Comparison of ENCODE assay signal across 10 mouse cellular contexts in genomic region chr2:156814893-156815292, GRCm38 (mm10). TPM values are rescaled to one million over a fixed set of nuclear protein-coding genes. Genes with fewer than 3 reads are reported as not detected.
A peak's percentile ranks its signal among the peaks of the same experiment; 100 is the strongest.
DNase-seq lines count a peak whose midpoint lies in the region; ATAC-seq and TF ChIP-seq lines count a peak whose summit lies in the region.
"Had no signal": no experiment of that assay in that cellular context is flagged by ENCODE, and none has a peak within 500 bp of the region (broad histone marks: within the 10 kb centered on the region; RNA-seq: fewer than 3 reads in every experiment).

No protein-coding gene starts in this region.

- 0 out of 2 replicates have a peak overlapping the region, but pooled peaks have one; percentile 17 for H3K9ac ChIP-seq in heart, embryonic 13.5 days
- no peak overlapping the region for H3K9ac ChIP-seq in lung, embryonic 14.5 days
- no peak overlapping the region for H3K9ac ChIP-seq in embryonic facial prominence, embryonic 13.5 days
- H3K9ac ChIP-seq in neural tube, embryonic 12.5 days, result peak overlapping the region; percentile 51; the same call in 1 of the 2 replicates
- H3K9ac ChIP-seq: liver, postnatal 0 days had no signal

- no peaks in the 10 kb centered on the region for H3K27me3 ChIP-seq in heart, embryonic 13.5 days (replicated peaks)
- no peaks in the 10 kb centered on the region for H3K27me3 ChIP-seq in lung, embryonic 14.5 days (ENCODE audit: insufficient read depth, low read length)
- H3K27me3 ChIP-seq in embryonic facial prominence, embryonic 13.5 days, result no peaks in the 10 kb centered on the region
- 0 out of 2 replicates have a peak, but pooled peaks cover 3% of the 10 kb centered on the region for H3K27me3 ChIP-seq in neural tube, embryonic 12.5 days (replicated peaks)

- H3K36me3 ChIP-seq in heart, embryonic 13.5 days, result no peaks in the 10 kb centered on the region
- H3K36me3 ChIP-seq in lung, embryonic 14.5 days (ENCODE audit: insufficient read depth), result no peaks in the 10 kb centered on the region
- no peaks in the 10 kb centered on the region for H3K36me3 ChIP-seq in embryonic facial prominence, embryonic 13.5 days
- no peaks in the 10 kb centered on the region for H3K36me3 ChIP-seq in neural tube, embryonic 12.5 days

- H3K4me2 ChIP-seq in heart, embryonic 13.5 days, result no peak overlapping the region
- H3K4me2 ChIP-seq in lung, embryonic 14.5 days, result peak overlapping the region; percentile 7; the same call in 1 of the 2 replicates
- no peak overlapping the region for H3K4me2 ChIP-seq in embryonic facial prominence, embryonic 13.5 days
- 0 out of 2 replicates have a peak overlapping the region, but pooled peaks have one; percentile 26 for H3K4me2 ChIP-seq in neural tube, embryonic 12.5 days (replicated peaks)

- H3K27ac ChIP-seq in heart, embryonic 13.5 days (replicated peaks), result peak overlapping the region; percentile 70
- H3K27ac ChIP-seq in lung, embryonic 14.5 days (ENCODE audit: low read depth), result peak overlapping the region; percentile 89
- H3K27ac ChIP-seq in embryonic facial prominence, embryonic 13.5 days, result peak overlapping the region; percentile 12; the same call in 1 of the 2 replicates
- no peak overlapping the region for H3K27ac ChIP-seq in neural tube, embryonic 12.5 days

- peaks cover 19% of the 10 kb centered on the region for H3K4me1 ChIP-seq in heart, embryonic 13.5 days
- peaks cover 11% of the 10 kb centered on the region for H3K4me1 ChIP-seq in lung, embryonic 14.5 days (ENCODE audit: insufficient read depth)
- peaks cover 19% of the 10 kb centered on the region for H3K4me1 ChIP-seq in embryonic facial prominence, embryonic 13.5 days
- peaks cover 28% of the 10 kb centered on the region for H3K4me1 ChIP-seq in neural tube, embryonic 12.5 days

- no peak overlapping the region for H3K4me3 ChIP-seq in heart, embryonic 13.5 days
- H3K4me3 ChIP-seq in lung, embryonic 14.5 days (ENCODE audit: low read depth, low read length), result no peak overlapping the region
- no peak overlapping the region for H3K4me3 ChIP-seq in embryonic facial prominence, embryonic 13.5 days
- H3K4me3 ChIP-seq in neural tube, embryonic 12.5 days, result no peak overlapping the region

- no peak for TF ChIP-seq CTCF in lung, embryonic 14.5 days (IDR thresholded peaks at IDR 0.05; ENCODE audit: low read depth)

- intact Hi-C loops in heart, postnatal 36 days (cut with DNase I), result loop anchor here (5.0 kb wide), 1 partner anchor 277 kb away; no protein-coding TSS in a partner anchor
- intact Hi-C loops in left cerebral cortex, postnatal 36 days (cut with DNase I), result no loop called here
- intact Hi-C loops in left cerebral cortex, postnatal 4 days (cut with DNase I), result no loop called here

- WGBS in heart, embryonic 13.5 days, result 27% methylated on average over 5 of the region's 5 CpGs
- WGBS in lung, embryonic 14.5 days, result 16% methylated on average over 5 of the region's 5 CpGs
- 18% methylated on average over 5 of the region's 5 CpGs for WGBS in embryonic facial prominence, embryonic 13.5 days
- WGBS in neural tube, embryonic 12.5 days, result 19% methylated on average over 5 of the region's 5 CpGs

- no peaks in the 10 kb centered on the region for H3K9me3 ChIP-seq in heart, embryonic 13.5 days
- no peaks in the 10 kb centered on the region for H3K9me3 ChIP-seq in lung, embryonic 14.5 days (ENCODE audit: low read depth, low read length)
- H3K9me3 ChIP-seq in embryonic facial prominence, embryonic 13.5 days, result no peaks in the 10 kb centered on the region
- no peaks in the 10 kb centered on the region for H3K9me3 ChIP-seq in neural tube, embryonic 12.5 days

- ATAC-seq in heart, embryonic 13.5 days (ENCODE audit: extremely low read depth, insufficient number of reproducible peaks, low FRiP score, low TSS enrichment), result no peak
- ATAC-seq in lung, embryonic 14.5 days (ENCODE audit: insufficient read depth), result no peak
- no peak for ATAC-seq in embryonic facial prominence, embryonic 13.5 days (ENCODE audit: insufficient number of reproducible peaks, insufficient read depth, low FRiP score, low TSS enrichment, low read depth)
- no peak for ATAC-seq in neural tube, embryonic 12.5 days (ENCODE audit: low FRiP score, low read depth)
- ATAC-seq: liver, postnatal 0 days had no signal

- no peak for DNase-seq in heart, postnatal 36 days
- peak; percentile 39 for DNase-seq in lung, embryonic 14.5 days
- DNase-seq in lung, postnatal 14 days, result no peak
- DNase-seq in left cerebral cortex, postnatal 36 days (ENCODE audit: low spot score in 2 of 2), result no peak
- no peak for DNase-seq in left cerebral cortex, postnatal 4 days
- DNase-seq: cerebellum, adult 11 months; liver, postnatal 0 days had no signal

RNA-seq across cellular contexts. Expression of gene Tgif2, which starts 24.9 kb away (rescaled TPM):
- 35.5 and 35.9 TPM in 2 replicates for polyA plus RNA-seq in heart, embryonic 13.5 days (2015; fragmentation: Nextera tagmentation; extraction: Ambion mirVana)
- total RNA-seq in heart, postnatal 36 days (2021), result under 1 TPM; 0.51 to 0.72 TPM
- 69.1 and 75.1 TPM in 2 replicates for polyA plus RNA-seq in lung, embryonic 14.5 days (2014; fragmentation: Nextera tagmentation; extraction: Ambion mirVana)
- 69.6 and 72.6 TPM in 2 replicates for polyA plus RNA-seq in embryonic facial prominence, embryonic 13.5 days (2015; fragmentation: Nextera tagmentation; extraction: Ambion mirVana)
- polyA plus RNA-seq in neural tube, embryonic 12.5 days (2016; fragmentation: Nextera tagmentation; extraction: Ambion mirVana), result 61.2 and 61.7 TPM in 2 replicates
- total RNA-seq in left cerebral cortex, postnatal 36 days (2021), result under 1 TPM; 0.61 to 0.76 TPM
- 1 to 10 TPM; 5.7 to 6.0 TPM for total RNA-seq in left cerebral cortex, postnatal 4 days (2021)

RNA-seq across cellular contexts. Expression of gene Myl9, which starts 39.7 kb away (rescaled TPM):
- polyA plus RNA-seq in heart, embryonic 13.5 days (2015; fragmentation: Nextera tagmentation; extraction: Ambion mirVana), result 1,696 and 1,855 TPM in 2 replicates
- total RNA-seq in heart, postnatal 36 days (2021), result 100 to 1,000 TPM in 1 of 2 experiments, 10 to 100 TPM in 1; 97.9 to 115 TPM
- polyA plus RNA-seq in lung, embryonic 14.5 days (2014; fragmentation: Nextera tagmentation; extraction: Ambion mirVana), result 397 and 446 TPM in 2 replicates
- 197 TPM in 2 replicates for polyA plus RNA-seq in embryonic facial prominence, embryonic 13.5 days (2015; fragmentation: Nextera tagmentation; extraction: Ambion mirVana)
- 71.8 and 73.4 TPM in 2 replicates for polyA plus RNA-seq in neural tube, embryonic 12.5 days (2016; fragmentation: Nextera tagmentation; extraction: Ambion mirVana)
- total RNA-seq in left cerebral cortex, postnatal 36 days (2021), result 10 to 100 TPM; 16.6 to 16.9 TPM
- total RNA-seq in left cerebral cortex, postnatal 4 days (2021), result 10 to 100 TPM; 13.4 to 18.6 TPM

RNA-seq across cellular contexts. Expression of gene 4930518I15Rik, which starts 42.9 kb away (rescaled TPM):
- 4.1 and 5.3 TPM in 2 replicates for polyA plus RNA-seq in heart, embryonic 13.5 days (2015; fragmentation: Nextera tagmentation; extraction: Ambion mirVana)
- total RNA-seq in heart, postnatal 36 days (2021), result 1 to 10 TPM in 1 of 2 experiments, under 1 TPM in 1; 0.65 to 1.1 TPM
- polyA plus RNA-seq in lung, embryonic 14.5 days (2014; fragmentation: Nextera tagmentation; extraction: Ambion mirVana), result 5.7 and 7.2 TPM in 2 replicates
- polyA plus RNA-seq in embryonic facial prominence, embryonic 13.5 days (2015; fragmentation: Nextera tagmentation; extraction: Ambion mirVana), result 13.5 and 14.6 TPM in 2 replicates
- polyA plus RNA-seq in neural tube, embryonic 12.5 days (2016; fragmentation: Nextera tagmentation; extraction: Ambion mirVana), result 10.7 and 10.9 TPM in 2 replicates
- total RNA-seq in left cerebral cortex, postnatal 36 days (2021), result 1 to 10 TPM; 1.0 to 4.5 TPM
- total RNA-seq in left cerebral cortex, postnatal 4 days (2021), result 1 to 10 TPM; 3.9 to 4.9 TPM

RNA-seq across cellular contexts. Expression of gene Rab5if, which starts 48.0 kb away (rescaled TPM):
- polyA plus RNA-seq in heart, embryonic 13.5 days (2015; fragmentation: Nextera tagmentation; extraction: Ambion mirVana), result 163 and 172 TPM in 2 replicates
- total RNA-seq in heart, postnatal 36 days (2021), result 100 to 1,000 TPM; 114 to 123 TPM
- polyA plus RNA-seq in lung, embryonic 14.5 days (2014; fragmentation: Nextera tagmentation; extraction: Ambion mirVana), result 194 and 210 TPM in 2 replicates
- polyA plus RNA-seq in embryonic facial prominence, embryonic 13.5 days (2015; fragmentation: Nextera tagmentation; extraction: Ambion mirVana), result 158 and 164 TPM in 2 replicates
- 169 and 179 TPM in 2 replicates for polyA plus RNA-seq in neural tube, embryonic 12.5 days (2016; fragmentation: Nextera tagmentation; extraction: Ambion mirVana)
- 100 to 1,000 TPM in 1 of 2 experiments, 10 to 100 TPM in 1; 89.8 to 102 TPM for total RNA-seq in left cerebral cortex, postnatal 36 days (2021)
- total RNA-seq in left cerebral cortex, postnatal 4 days (2021), result 100 to 1,000 TPM; 104 to 105 TPM

Comparison
In these comparisons a context has a peak if more than half of its experiments do, and no peak if none do; other contexts are left out.
1. H3K4me2 ChIP-seq: peak in lung, embryonic 14.5 days (single experiment) and neural tube, embryonic 12.5 days (single experiment); none in heart, embryonic 13.5 days (single experiment) and embryonic facial prominence, embryonic 13.5 days (single experiment).
2. H3K9ac ChIP-seq: peak in heart, embryonic 13.5 days (single experiment) and neural tube, embryonic 12.5 days (single experiment); none in lung, embryonic 14.5 days (single experiment) and embryonic facial prominence, embryonic 13.5 days (single experiment).